Comparison of ENCODE assay signal across 17 mouse cellular contexts in the genomic region with DNA sequence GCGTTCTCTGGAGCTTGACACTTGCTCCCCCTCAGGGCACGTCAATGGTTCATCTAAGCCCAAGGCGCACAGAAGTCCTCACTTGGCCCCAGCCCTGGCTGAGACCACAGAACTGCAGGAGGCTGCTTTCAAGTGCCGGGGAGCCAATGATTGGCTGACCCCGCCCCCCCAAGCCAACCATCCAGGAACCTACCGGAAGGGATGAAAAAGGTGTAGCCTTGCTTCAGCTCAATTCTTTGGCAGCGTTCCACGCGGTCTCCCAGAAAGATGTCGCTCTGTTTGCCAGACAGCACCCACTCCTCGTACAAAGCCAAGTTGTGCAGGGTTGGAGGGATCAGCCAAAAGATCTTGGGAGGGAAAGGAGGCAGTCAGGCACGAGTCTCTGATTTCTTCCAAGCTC. TPM values are rescaled to one million over a fixed set of nuclear protein-coding genes. Genes with fewer than 3 reads are reported as not detected.
DNase-seq lines count a peak whose midpoint lies in the region; ATAC-seq and TF ChIP-seq lines count a peak whose summit lies in the region.
"Had no signal": no experiment of that assay in that cellular context is flagged by ENCODE, and none has a peak within 500 bp of the region (broad histone marks: within the 10 kb centered on the region; RNA-seq: fewer than 3 reads in every experiment).

No protein-coding gene starts in this region.

- no peak for TF ChIP-seq EP300 in heart, adult 2 months (IDR thresholded peaks at IDR 0.05; ENCODE audit: insufficient read depth, low read depth, low read length)

- H3K4me1 ChIP-seq in embryonic facial prominence, embryonic 14.5 days (ENCODE audit: control insufficient read depth, insufficient read depth, low read length), result peaks cover 21% of the 10 kb centered on the region
- H3K4me1 ChIP-seq in embryonic facial prominence, embryonic 10.5 days, result peaks cover 31% of the 10 kb centered on the region
- H3K4me1 ChIP-seq in lung, adult 2 months (ENCODE audit: control insufficient read depth, insufficient read depth, low read length), result peaks cover 6% of the 10 kb centered on the region; the same call in 1 of the 2 replicates
- H3K4me1 ChIP-seq in heart, adult 2 months (ENCODE audit: control insufficient read depth, insufficient read depth, low read length), result no peaks in the 10 kb centered on the region

- no peak for ATAC-seq in embryonic facial prominence, embryonic 14.5 days (ENCODE audit: low read depth)
- no peak for ATAC-seq in activated CD4-positive, CD25-positive, alpha-beta regulatory T cell, adult 4 months
- ATAC-seq: forebrain, embryonic 16.5 days had no signal

- peak; percentile 48 for DNase-seq in embryonic facial prominence, embryonic 14.5 days (ENCODE audit: low spot score)
- DNase-seq in embryonic facial prominence, embryonic 10.5 days (ENCODE audit: low spot score), result no peak
- peak; percentile 41 for DNase-seq in kidney, adult 9 months
- DNase-seq in lung, adult 2 months, result peak; percentile 59
- DNase-seq in testis, postnatal 10 days (ENCODE audit: low spot score), result peak; percentile 59
- no peak for DNase-seq in thymus, postnatal 25 days
- no peak for DNase-seq in heart, adult 2 months
- DNase-seq: adrenal gland, postnatal 10 days; cerebellum, adult 2 months; gastrocnemius, postnatal 14 days; thymus, postnatal 36 days had no signal

- no peak overlapping the region for H3K27ac ChIP-seq in embryonic facial prominence, embryonic 14.5 days (replicated peaks; ENCODE audit: low read depth, low read length)
- H3K27ac ChIP-seq in embryonic facial prominence, embryonic 10.5 days (replicated peaks), result no peak overlapping the region
- H3K27ac ChIP-seq in heart, adult 2 months, result no peak overlapping the region
- H3K27ac ChIP-seq: layer of hippocampus, adult 2 months; left cerebral cortex, adult 2 months; limb, embryonic 13.5 days had no signal

- H3K79me2 ChIP-seq in heart, adult 2 months (replicated peaks; ENCODE audit: control insufficient read depth, insufficient read depth, low read length), result no peaks in the 10 kb centered on the region

- H3K9ac ChIP-seq in embryonic facial prominence, embryonic 14.5 days (ENCODE audit: low read depth, low read length), result no peak overlapping the region
- H3K9ac ChIP-seq in heart, adult 2 months (ENCODE audit: low read depth, low read length), result no peak overlapping the region
- H3K9ac ChIP-seq: limb, embryonic 13.5 days had no signal

- 74% methylated on average over 12 of the region's 12 CpGs for WGBS in embryonic facial prominence, embryonic 14.5 days
- 88% methylated on average over 12 of the region's 12 CpGs for WGBS in embryonic facial prominence, embryonic 10.5 days
- 69% methylated on average over 12 of the region's 12 CpGs for WGBS in lung, adult 2 months
- WGBS in heart, adult 2 months, result 87% methylated on average over 12 of the region's 12 CpGs

- H3K4me3 ChIP-seq in embryonic facial prominence, embryonic 14.5 days (ENCODE audit: low read depth, low read length), result no peak overlapping the region
- no peak overlapping the region for H3K4me3 ChIP-seq in embryonic facial prominence, embryonic 10.5 days
- peak overlapping the region; percentile 46 for H3K4me3 ChIP-seq in lung, adult 2 months (replicated peaks; ENCODE audit: extremely low read depth, low read depth, low read length)
- no peak overlapping the region for H3K4me3 ChIP-seq in heart, adult 2 months
- H3K4me3 ChIP-seq: layer of hippocampus, adult 2 months; left cerebral cortex, adult 2 months; limb, embryonic 13.5 days had no signal

- H3K4me2 ChIP-seq in embryonic facial prominence, embryonic 14.5 days (ENCODE audit: low read depth, low read length), result no peak overlapping the region
- H3K4me2 ChIP-seq: heart, embryonic 11.5 days; limb, embryonic 13.5 days had no signal

- TF ChIP-seq POLR2A in lung, adult 2 months (IDR thresholded peaks at IDR 0.05; ENCODE audit: borderline replicate concordance, extremely low read depth, low read depth, low read length), result no peak
- no peak for TF ChIP-seq POLR2A in heart, adult 2 months (IDR thresholded peaks at IDR 0.05; ENCODE audit: insufficient read depth, low read depth, low read length)

- peaks cover 15% of the 10 kb centered on the region for H3K27me3 ChIP-seq in embryonic facial prominence, embryonic 14.5 days (replicated peaks; ENCODE audit: control insufficient read depth, insufficient read depth, low read length)
- peaks cover 27% of the 10 kb centered on the region for H3K27me3 ChIP-seq in embryonic facial prominence, embryonic 10.5 days (replicated peaks; ENCODE audit: low read depth, poor library complexity, severe bottlenecking)
- H3K27me3 ChIP-seq in heart, adult 2 months (ENCODE audit: control insufficient read depth, insufficient read depth, low read length), result no peaks in the 10 kb centered on the region

- H3K9me3 ChIP-seq in embryonic facial prominence, embryonic 14.5 days (ENCODE audit: control insufficient read depth, low read length), result no peaks in the 10 kb centered on the region
- H3K9me3 ChIP-seq in embryonic facial prominence, embryonic 10.5 days, result no peaks in the 10 kb centered on the region
- H3K9me3 ChIP-seq: limb, embryonic 13.5 days had no signal

- intact Hi-C loops in heart, adult 2 months (cut with DNase I), result no loop called here

- H3K36me3 ChIP-seq in embryonic facial prominence, embryonic 14.5 days (ENCODE audit: control insufficient read depth, insufficient read depth, low read length), result peaks cover 4% of the 10 kb centered on the region; the same call in 1 of the 2 replicates
- H3K36me3 ChIP-seq in embryonic facial prominence, embryonic 10.5 days (replicated peaks), result peaks cover 51% of the 10 kb centered on the region
- no peaks in the 10 kb centered on the region for H3K36me3 ChIP-seq in heart, adult 2 months (ENCODE audit: control insufficient read depth, insufficient read depth, low read length)

- no peak for TF ChIP-seq CTCF in lung, adult 2 months (IDR thresholded peaks at IDR 0.05; ENCODE audit: insufficient read depth, low read length)
- TF ChIP-seq CTCF in heart, adult 2 months (IDR thresholded peaks at IDR 0.05), result no peak

RNA-seq across cellular contexts. Expression of a gene that starts 42.1 kb away (rescaled TPM):
- polyA plus RNA-seq in embryonic facial prominence, embryonic 14.5 days (2014; fragmentation: Nextera tagmentation; extraction: Ambion mirVana), result 30.1 and 31.0 TPM in 2 replicates
- polyA plus RNA-seq in embryonic facial prominence, embryonic 10.5 days (2016; fragmentation: Nextera tagmentation; extraction: Ambion mirVana), result 88.1 and 92.1 TPM in 2 replicates
- 16.6 and 20.1 TPM in 2 replicates for polyA plus RNA-seq in lung, adult 2 months (2012; rRNA removed)
- polyA plus RNA-seq in activated CD4-positive, CD25-positive, alpha-beta regulatory T cell, adult 4 months (2017; shearing (Covaris generic)), result 10 to 100 TPM; 28.2 to 43.2 TPM
- 10 to 100 TPM; 12.5 to 14.6 TPM for total RNA-seq in heart, adult 2 months (2021)
- polyA plus RNA-seq in heart, adult 2 months (2012; rRNA removed), result 8.2 and 14.4 TPM in 2 replicates

Comparison
In these comparisons a context has a peak if more than half of its experiments do, and no peak if none do; other contexts are left out.
1. DNase-seq: peak in embryonic facial prominence, embryonic 14.5 days (single experiment), kidney, adult 9 months (single experiment), lung, adult 2 months (single experiment) and testis, postnatal 10 days (single experiment); none in embryonic facial prominence, embryonic 10.5 days (single experiment), thymus, postnatal 25 days (single experiment) and heart, adult 2 months (0 of 2).